In genomic region chr5:23431070-23431864, GRCm38 (mm10) we compare ENCODE assay signal across 7 mouse cellular contexts. TPM values are rescaled to one million over a fixed set of nuclear protein-coding genes. Genes with fewer than 3 reads are reported as not detected.
A peak's percentile ranks its signal among the peaks of the same experiment; 100 is the strongest.
DNase-seq lines count a peak whose midpoint lies in the region; ATAC-seq lines count a peak whose summit lies in the region.

No protein-coding gene starts in this region.

- no peaks in the 10 kb centered on the region for H3K9me3 ChIP-seq in forebrain, embryonic 12.5 days
- H3K9me3 ChIP-seq in liver, embryonic 11.5 days (ENCODE audit: control insufficient read depth, low read length) = no peaks in the 10 kb centered on the region
- H3K9me3 ChIP-seq in stomach, embryonic 16.5 days (replicated peaks; ENCODE audit: control insufficient read depth, low read length) = no peaks in the 10 kb centered on the region

- H3K4me3 ChIP-seq in forebrain, embryonic 12.5 days (replicated peaks) = peak overlapping the region; percentile 92
- peak overlapping the region; percentile 99 for H3K4me3 ChIP-seq in liver, embryonic 11.5 days (ENCODE audit: low read depth, low read length)
- H3K4me3 ChIP-seq in stomach, embryonic 16.5 days (replicated peaks; ENCODE audit: low read length) = peak overlapping the region; percentile 30

- H3K9ac ChIP-seq in forebrain, embryonic 12.5 days = peak overlapping the region; percentile 48
- H3K9ac ChIP-seq in liver, embryonic 11.5 days (ENCODE audit: low read depth, low read length) = peak overlapping the region; percentile 61; the same call in 1 of the 2 replicates
- H3K9ac ChIP-seq in stomach, embryonic 16.5 days (ENCODE audit: low read length) = peak overlapping the region; percentile 66

- H3K4me2 ChIP-seq in forebrain, embryonic 12.5 days = peak overlapping the region; percentile 77
- H3K4me2 ChIP-seq in liver, embryonic 11.5 days = peak overlapping the region; percentile 97
- H3K4me2 ChIP-seq in stomach, embryonic 16.5 days (ENCODE audit: low read depth, low read length) = peak overlapping the region; percentile 78

- H3K4me1 ChIP-seq in forebrain, embryonic 12.5 days = peaks cover 43% of the 10 kb centered on the region
- H3K4me1 ChIP-seq in liver, embryonic 11.5 days (replicated peaks; ENCODE audit: control insufficient read depth, insufficient read depth, low read length) = peaks cover 22% of the 10 kb centered on the region
- H3K4me1 ChIP-seq in stomach, embryonic 16.5 days (ENCODE audit: control insufficient read depth, insufficient read depth, low read length) = peaks cover 14% of the 10 kb centered on the region

- H3K27me3 ChIP-seq in forebrain, embryonic 12.5 days = no peaks in the 10 kb centered on the region
- H3K27me3 ChIP-seq in liver, embryonic 11.5 days (replicated peaks; ENCODE audit: control insufficient read depth, insufficient read depth, low read length) = no peaks in the 10 kb centered on the region
- H3K27me3 ChIP-seq in stomach, embryonic 16.5 days (ENCODE audit: control insufficient read depth, insufficient read depth, low read length) = no peaks in the 10 kb centered on the region

- ATAC-seq in forebrain, embryonic 12.5 days (ENCODE audit: low FRiP score) = no peak
- ATAC-seq in liver, embryonic 11.5 days (replicated peaks; ENCODE audit: low FRiP score) = no peak
- no peak for ATAC-seq in stomach, embryonic 16.5 days (ENCODE audit: insufficient read depth, low FRiP score)

- peak; percentile 41 for DNase-seq in lung, postnatal 36 days
- no peak for DNase-seq in lung, postnatal 14 days
- DNase-seq in liver, embryonic 11.5 days (ENCODE audit: low spot score) = no peak
- no peak for DNase-seq in spleen, adult 12 weeks (ENCODE audit: low spot score)
- DNase-seq in cerebellum, postnatal 4 days (ENCODE audit: low spot score in 2 of 2) = no peak

- WGBS in forebrain, embryonic 12.5 days = 26% methylated on average over 10 of the region's 10 CpGs
- 24% methylated on average over 10 of the region's 10 CpGs for WGBS in liver, embryonic 11.5 days
- 11% methylated on average over 10 of the region's 10 CpGs for WGBS in stomach, embryonic 16.5 days

- peaks cover 4% of the 10 kb centered on the region for H3K36me3 ChIP-seq in forebrain, embryonic 12.5 days (replicated peaks)
- H3K36me3 ChIP-seq in liver, embryonic 11.5 days (ENCODE audit: control insufficient read depth, insufficient read depth, low read length) = peaks cover 2% of the 10 kb centered on the region; the same call in 1 of the 2 replicates
- 0 out of 2 replicates have a peak, but pooled peaks cover 4% of the 10 kb centered on the region for H3K36me3 ChIP-seq in stomach, embryonic 16.5 days (ENCODE audit: control insufficient read depth, insufficient read depth, low read length)

- H3K27ac ChIP-seq in forebrain, embryonic 12.5 days = peak overlapping the region; percentile 60; the same call in 1 of the 2 replicates
- H3K27ac ChIP-seq in liver, embryonic 11.5 days (ENCODE audit: low read depth, low read length) = no peak overlapping the region
- no peak overlapping the region for H3K27ac ChIP-seq in stomach, embryonic 16.5 days (ENCODE audit: low read length)

RNA-seq across cellular contexts. Expression of gene Kmt2e, which starts 3.0 kb away (rescaled TPM):
- polyA plus RNA-seq in forebrain, embryonic 12.5 days (2016; fragmentation: Nextera tagmentation; extraction: Ambion mirVana) = 138 and 146 TPM in 2 replicates
- polyA plus RNA-seq in liver, embryonic 11.5 days (2014; fragmentation: Nextera tagmentation; extraction: Ambion mirVana) = 57.7 and 59.5 TPM in 2 replicates
- polyA plus RNA-seq in stomach, embryonic 16.5 days (2015; fragmentation: Nextera tagmentation; extraction: Ambion mirVana) = 90.9 and 94.0 TPM in 2 replicates

Comparison
In these comparisons a context has a peak if more than half of its experiments do, and no peak if none do; other contexts are left out.
1. H3K4me3 ChIP-seq: peak in every context shown above with its lines; median percentile 99 in liver, embryonic 11.5 days; 92 in forebrain, embryonic 12.5 days; 30 in stomach, embryonic 16.5 days.